Mouse (Mus musculus) A20 (cell line): ENCODE data around the gene Tpm4.
"Not testable (repeated sequence)": the region's sequence is repeated elsewhere in the genome, so short reads cannot be mapped to it uniquely, and the experiment has no call there.

Experiments
- DNase-seq: peaks from one replicate; pipeline ENCODE4 v3.0.0-alpha.2; 2011; ENCODE audit warnings: low read depth, low spot score

The Tpm4 gene

DNA sequence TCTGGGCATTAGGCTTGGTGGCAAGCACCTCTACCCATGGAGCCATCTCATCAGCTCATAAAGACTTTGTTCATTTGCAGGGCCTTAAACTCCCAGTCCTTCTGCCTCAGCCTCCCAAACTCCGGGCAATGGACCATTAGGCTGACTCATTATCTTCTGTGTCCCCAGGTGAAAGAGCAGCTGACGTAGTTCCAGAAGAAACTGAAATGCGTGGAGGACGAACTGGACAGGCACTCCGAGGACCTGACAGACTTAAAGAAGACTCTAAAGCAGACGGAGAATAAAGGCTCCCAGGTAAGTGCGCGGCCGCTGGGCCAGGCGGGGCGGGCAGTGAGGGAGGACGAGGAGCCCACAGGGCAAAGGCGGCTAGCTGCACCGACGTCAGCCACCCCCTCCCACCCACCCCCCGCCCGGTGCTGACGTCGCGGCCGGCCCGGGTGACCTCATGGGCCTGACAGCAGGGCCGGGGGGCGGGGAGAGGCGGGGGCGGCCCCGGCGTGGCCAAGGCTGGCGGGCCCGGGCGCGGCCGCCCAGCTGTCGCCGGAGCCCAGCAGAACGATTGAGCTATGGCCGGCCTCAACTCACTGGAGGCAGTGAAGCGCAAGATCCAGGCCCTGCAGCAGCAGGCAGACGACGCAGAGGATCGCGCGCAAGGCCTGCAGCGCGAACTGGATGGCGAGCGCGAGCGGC is at the start of gene Tpm4:
Gene Tpm4, plus strand, starts transcription at position 220 of the 690 bp plus-strand sequence.
- DNase-seq, result peak; percentile 86

DNA sequence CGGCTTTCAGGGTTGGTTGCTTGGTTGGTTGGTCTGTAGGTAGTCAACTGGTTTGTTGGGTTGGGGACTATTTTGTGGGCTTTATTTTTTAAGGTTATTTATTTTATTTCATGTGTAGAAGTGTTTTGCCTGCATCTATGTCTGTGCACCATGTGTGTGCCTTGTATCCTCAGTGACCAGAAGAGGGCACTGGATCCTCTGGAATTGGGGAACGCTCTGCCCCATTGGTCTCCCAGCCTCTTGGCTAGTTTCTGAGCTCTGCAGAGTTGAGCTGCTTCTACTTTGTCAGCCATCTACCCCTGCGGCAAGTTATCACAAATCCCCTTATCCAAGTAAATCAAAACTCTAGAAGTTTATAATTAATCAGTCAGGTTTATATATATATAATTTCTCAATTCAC is 47.2 kb upstream of the Tpm4 start:
- DNase-seq, result peak; percentile 37

DNA sequence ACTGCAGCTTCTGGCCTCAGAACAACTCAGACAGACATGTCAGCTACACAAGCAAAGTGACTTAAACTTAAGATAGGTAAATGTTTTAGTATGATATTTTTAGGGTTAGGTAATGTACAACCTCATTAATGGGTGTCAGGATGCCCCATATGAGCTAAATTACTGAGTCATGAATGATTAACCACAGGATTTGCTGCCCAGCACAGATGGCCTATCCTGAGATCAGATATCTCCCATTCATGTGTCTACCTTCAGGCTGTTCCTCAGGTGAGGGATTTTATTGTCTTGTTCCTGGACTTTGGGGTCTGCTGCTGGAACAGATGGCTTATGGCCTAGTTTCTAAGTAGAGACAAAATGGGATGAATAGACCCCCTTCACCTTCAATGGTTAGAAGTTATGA is 38.1 kb upstream of the Tpm4 start:
- not testable (repeated sequence) for DNase-seq

DNA sequence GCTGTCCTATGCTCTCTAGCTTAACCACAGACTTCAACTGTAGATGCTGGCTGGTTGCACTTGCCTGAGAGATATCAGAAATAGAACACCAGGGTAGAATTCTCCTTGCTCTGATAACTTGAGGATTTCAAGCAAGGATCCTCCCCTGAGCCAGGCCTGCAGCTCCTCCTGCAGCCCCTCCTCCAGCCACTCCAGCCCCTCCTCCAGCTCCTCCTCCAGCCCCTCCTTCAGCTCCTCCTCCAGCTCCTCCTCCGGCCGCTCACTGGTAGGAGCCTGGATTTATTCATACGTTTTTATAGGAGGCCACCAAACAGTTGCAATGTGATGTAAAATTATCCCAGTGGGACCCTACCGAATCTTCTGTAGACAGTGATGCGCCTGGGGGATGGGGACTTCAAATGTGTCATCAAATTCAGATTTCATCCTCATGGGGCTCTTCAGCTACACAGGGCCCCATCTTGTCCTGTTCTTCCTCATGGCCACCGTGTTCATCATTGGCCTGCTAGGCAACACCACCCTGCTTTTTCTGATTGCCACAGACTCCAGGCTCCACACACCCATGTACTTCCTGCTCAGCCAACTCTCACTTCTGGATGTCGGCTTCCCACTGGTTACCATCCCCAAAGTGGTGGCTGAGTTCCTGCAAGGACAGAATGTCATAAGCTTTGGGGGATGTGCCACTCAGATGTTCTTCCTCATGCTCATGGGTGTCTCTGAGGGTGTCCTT is 35.2 kb upstream of the Tpm4 start:
- peak; percentile 65 for DNase-seq

DNA sequence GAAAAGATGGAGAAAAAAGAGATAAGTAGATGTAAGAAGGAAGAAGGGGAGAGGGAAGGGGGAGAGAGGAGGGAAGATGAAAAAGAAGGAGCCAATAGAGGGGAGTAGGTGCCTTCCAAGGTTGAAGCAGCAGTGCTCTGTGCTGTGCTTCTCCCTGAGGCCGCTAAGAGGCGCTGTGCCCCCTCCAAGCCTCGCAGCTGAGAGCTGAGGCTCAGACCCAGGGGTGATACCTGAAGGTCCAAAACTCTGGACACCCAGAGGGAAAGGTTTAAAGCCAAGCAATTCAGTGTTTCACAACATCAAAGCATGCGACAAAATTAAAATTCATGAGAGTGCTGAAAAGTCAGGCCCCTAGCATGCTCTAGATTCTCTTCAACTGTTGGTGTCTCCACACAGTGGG is 29.6 kb upstream of the Tpm4 start:
- DNase-seq, result peak; percentile 53

DNA sequence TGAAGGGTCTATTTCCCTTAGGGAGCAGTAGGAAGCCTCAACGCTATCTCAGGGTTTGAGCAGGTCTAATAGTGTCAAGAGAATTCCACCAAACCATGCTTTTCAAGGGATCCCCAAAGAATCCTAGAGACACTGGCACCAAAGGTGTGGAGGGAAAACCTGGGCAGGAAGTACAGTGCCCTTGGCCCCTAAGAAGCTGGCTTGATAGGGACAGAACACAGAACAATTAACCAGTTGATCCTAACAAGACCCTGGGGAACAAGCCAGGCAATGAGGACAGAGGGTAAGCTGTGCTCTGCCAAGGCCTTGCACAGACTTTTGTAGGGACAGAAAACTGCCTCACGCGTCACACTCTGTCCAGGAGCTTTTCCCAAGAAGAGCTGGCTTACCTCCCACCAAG is 28.0 kb upstream of the Tpm4 start, which contains the start of gene Olfr374:
Gene Olfr374, plus strand, starts transcription at position 301 of the 400 bp plus-strand sequence.
- no peak for DNase-seq

DNA sequence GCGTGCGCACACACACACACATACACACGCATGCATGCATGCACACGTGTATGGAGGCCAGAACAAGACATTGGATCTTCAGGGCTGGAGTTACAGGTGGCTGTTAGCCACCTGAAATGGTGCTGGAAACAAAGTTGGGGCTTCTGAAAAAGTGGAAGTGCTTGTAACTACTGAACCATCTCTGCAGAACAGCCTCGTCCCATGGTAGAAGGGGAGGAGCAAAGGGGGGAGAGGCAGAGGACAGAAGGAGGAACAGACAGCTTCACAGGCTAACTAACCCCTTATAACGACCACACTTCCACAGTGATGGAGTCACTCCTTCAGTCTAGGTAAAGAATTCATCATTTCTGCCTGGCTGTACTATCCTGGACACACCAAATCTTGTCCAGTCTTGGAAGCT is 23.9 kb upstream of the Tpm4 start:
- DNase-seq, result peak; percentile 92

DNA sequence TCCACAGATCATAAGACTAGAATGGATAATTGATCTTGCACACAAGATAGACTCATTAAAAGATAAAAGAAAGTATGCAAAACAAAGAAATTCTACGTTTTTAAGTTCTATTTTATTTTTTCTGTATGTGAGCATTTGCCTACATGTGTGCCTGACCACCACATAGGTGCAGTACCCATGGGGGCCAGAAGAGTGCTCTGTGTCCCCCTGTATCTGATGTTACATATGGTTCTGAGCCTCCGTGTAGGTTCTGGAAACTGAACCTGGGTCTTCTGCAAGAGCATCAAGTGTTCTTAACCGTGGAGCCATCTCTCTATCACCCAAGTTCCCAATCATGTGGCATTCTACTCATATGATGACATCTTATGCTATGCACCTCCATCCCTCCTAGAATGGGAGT is 22.3 kb upstream of the Tpm4 start:
- DNase-seq, result peak; percentile 48

DNA sequence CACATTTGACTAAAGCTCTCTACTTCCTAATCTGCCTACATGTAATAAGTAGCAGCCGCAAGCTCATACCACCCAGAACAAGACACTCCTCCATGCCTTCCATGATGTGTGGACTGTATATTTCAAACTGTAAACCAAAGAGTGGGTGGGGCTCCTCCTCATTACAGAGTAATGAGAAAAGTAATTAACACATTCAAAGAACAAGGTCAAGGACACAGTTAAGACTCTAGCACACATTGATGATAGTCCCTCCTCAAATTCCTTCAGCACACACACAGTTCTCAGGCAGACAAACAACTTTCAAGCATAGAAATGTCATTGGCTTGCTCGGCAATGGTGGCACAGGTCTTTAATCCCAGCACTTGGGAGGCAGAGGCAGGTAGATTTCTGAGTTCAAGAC is 19.6 kb upstream of the Tpm4 start:
- no peak for DNase-seq

DNA sequence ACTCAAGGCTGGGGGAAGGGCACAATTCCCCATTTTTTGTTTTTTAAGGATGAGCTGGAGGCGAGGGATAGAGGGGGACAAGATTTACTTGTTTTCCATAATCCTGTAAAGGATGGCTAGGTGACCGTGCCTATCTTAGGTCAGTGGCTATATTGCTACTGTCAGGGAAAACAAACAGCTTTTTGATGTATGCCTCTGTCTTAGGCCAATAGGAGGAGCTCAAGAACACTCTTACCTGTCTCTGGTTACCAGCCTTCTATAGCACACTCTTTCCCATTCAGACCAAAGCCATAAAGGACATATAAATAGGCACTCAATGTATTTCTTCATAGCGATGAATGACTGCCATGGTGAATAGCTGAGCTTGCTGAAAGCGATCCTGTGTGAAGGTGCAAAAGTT is 16.2 kb upstream of the Tpm4 start:
- DNase-seq, result no peak

DNA sequence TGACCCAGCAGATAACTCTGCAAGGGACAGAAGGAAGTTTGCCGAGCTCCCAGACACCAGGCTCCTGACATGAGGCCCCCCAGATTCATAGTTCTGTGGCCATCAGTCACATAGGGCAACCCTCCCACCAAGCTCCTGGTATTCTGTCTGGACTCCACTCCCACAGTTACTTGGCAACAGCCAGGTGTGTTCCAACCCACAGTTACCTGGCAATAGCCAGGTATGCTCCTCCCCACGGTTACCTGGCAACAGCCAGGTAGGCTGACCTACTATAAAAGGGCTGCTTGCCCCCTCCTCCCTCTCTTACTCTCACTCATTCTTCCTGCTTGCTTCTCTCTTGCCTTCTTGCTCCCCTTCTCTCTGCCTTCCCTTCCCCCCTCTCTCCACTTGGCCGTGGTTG is 13.3 kb upstream of the Tpm4 start:
- not testable (repeated sequence) for DNase-seq

DNA sequence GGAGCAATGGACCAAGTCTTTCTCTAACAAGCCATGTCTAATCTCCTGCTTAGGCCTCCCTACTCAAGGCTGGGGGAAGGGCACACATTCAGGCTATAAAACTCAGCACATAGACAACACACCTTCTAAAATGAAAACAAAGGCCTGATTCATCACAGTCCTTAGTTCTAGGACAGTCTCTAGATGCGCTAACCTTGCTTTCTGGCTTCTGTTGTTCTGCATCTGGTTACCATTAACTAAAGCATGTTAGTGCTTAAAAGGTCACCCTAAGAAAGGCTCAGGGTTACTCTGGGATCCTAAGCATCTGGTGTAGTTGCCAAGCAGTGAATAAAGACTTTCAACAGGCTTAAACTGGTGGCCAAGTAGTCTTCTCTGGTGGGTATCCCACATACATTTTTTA is 12.8 kb upstream of the Tpm4 start:
- DNase-seq, result no peak

DNA sequence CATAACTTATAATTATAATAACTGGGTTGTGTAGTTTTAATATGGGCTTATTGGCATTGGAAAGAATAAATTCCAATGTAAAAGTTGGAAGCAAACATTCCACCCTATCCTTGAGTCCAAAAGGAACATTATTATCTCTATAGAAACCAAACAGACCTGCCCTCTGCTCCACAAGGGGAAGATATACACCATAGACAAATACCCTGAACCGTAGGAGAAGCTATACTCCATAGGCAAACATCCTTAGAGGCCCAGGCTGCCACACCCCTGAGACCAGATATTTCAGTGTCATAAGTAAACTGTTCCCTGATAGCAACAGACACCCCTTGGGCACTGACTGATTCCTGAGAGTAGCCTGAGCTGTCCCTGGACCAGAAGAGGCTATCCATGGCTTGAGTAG is 6.9 kb upstream of the Tpm4 start:
- no peak for DNase-seq

DNA sequence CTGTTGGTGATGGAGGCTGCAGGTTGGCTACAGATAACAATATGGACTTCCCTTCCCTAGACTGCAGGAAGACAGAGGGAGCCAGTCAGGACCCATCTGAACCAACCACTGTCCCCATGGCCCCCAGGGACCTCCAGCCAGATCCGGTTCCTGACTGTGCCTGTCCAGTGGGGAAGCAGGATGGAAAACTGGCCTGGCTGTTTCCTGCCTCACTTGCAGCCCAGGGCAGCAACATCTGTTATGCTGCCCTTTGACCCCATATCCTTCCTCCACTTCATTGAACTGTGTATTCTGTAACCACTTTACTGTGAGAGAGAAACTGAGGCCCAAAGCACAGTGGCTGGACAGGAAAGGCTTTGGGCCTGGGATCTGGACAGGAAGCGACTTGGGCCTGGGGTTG is 3.5 kb upstream of the Tpm4 start:
- DNase-seq, result no peak

DNA sequence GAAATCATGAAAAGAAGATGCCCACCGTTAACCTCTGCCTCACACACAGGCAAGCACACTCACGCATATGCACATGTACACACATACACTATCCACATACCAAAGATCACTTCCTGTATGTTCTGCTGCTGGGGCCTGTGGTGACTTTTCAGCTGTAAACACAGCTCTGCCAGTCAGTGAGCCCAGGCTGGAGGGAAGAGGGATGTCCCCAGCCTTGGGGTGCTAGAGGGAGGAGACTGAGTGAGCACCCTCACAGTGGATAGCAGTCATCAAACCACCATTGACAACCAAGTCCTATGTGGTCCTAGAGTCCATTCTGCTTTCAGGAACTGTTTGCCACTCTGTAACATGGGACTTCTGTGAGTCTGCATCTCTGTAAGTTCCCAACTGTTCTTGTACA is 2.9 kb upstream of the Tpm4 start:
- no peak for DNase-seq

DNA sequence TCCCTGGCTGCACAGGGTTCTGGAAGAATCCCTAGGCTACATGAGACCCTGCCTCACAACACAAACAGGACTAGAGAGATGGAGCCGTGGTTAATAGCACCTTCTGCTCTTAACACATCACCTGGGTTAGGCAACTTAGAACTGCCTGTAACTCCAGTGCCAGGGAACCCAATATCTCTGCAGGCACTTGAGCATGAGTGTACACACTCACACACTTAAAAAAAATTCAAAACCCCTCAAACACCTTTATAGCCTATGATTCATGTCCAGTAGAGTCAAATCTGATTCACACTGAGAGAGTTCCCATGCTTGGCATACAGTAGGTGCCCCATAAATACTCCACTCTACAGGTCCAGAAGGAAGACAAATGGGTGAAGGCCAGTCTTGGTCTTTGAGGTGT is 2.4 kb upstream of the Tpm4 start:
- no peak for DNase-seq

DNA sequence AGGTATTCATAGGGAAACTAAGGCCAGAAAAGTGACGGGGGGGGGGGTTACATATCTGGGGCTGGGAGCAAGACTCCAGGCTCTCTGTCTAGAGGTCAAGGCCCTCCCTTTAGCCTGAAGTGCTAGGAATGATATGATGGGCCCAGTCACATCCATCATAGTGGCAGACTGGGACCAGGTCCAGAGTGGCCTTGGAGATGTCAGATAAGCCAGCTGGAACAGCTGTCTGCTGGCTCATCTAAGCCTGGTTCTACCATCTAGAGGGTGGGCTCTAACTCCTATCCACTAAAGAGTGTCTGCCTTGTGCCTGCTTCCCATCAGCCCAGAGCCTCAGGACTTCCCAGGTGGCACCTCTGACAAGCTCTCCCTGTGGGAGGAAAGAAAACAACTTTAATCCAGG is 1.9 kb upstream of the Tpm4 start:
- no peak for DNase-seq

DNA sequence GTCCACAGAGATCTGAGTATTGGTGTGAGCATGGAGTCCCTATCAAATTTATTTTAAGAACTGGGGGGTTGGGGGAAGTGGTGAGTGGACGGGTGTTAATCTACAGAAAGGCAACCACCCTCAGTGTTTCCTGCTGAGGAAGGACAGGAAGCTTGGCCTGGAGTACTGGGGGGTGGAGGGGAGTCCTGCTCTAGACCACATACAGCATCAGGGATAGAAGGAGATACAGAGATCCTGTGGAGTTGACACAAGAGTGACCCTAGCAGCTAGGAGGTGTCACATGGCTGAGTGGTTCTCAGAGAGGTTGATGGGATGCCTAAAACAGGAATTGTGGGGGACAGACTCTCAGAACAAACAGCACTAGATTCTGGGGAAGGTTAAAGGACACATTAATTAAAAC is 1.3 kb upstream of the Tpm4 start:
- no peak for DNase-seq

DNA sequence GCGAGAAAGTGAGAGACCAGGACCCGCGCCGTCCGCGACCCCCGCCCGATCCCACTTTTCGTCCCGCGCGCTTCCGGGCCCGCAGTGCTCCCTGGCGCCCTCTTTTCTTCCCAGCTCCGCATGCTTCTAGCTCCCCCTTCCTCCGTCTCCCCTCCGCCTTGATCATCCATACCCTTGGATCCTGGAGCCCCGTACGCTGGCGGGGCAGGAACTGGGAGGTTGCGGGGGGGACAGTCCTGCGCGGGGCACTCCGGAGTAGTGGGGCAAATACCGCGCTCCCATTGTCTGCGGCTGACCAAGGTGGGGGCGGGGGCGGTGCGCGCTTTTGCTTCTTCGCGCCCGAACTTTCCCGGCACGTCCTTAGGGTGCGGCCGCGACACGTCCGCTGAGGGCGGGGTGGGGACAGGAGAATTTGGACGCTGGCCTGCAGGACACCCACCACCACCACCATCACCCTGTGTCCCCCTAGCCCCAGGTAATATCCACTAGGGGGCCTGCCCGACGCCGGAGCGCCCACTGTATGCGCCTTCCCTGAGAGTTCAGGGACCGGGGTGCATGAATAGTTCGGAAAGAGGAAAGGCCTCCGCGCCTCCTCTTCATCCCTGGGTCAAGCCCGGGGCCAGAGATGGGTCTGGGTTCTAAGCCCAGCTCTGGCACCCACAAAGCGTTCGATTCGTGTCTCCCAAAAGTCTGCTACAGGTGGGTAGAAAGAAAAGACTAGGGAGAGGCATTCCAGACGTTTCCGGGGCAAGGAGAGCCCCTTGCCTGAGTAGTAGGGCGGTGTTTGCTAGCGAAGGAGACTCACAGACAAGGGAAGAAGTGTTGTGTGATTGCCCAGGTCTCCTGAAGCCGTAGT is 899 bp downstream of the Tpm4 start:
- peak; percentile 71 for DNase-seq

DNA sequence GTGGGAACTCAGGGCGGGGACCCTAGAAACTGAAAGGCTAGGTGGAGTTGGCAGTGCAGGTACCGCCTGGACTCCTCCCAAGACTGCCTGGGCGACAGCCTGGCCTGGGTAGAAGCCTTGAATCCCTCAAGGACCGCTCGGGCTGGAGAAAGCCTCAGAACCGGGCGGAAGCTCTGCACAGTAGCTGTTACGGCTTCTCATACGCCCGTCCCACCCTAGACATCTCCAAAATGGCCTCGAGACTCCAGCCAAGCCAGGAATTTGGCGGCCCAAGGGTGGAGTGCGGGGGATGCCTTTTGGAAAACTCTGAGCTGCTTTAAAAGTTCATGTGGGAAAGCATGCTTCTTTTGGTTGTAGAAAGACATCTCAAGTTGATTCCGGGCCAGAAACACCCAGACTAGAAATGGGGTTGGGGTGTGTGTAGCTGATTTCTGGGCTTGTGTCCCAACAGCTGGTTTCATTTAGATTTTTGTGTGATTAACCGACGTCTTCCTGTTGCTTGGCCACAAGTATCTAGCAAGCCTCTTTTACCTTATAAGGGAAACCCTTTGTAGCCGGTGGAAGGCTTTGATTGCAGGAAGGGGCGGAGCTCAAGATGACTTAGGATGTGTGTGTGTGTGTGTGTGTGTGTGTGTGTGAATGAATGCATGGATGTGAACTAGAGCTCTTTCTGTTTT is 1.7 kb downstream of the Tpm4 start:
- peak; percentile 91 for DNase-seq

DNA sequence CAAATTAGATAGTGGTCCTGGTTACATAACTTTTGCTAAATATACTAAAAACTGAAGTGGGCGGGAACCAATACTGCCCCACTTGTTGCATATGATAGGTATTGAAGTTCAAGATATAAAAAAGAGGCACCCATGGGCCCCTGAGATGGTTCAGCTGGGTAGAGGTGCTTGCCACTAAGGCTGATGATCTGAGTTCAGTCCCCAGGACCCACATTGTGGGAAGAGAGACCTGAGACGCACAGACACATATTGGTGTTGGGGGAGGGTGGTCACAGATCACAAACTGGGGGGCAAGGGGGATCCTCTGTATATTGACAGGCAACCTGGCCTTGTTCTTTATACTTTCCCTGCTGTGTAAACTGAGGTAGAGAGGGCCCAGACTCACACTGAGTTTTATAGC is 2.7 kb downstream of the Tpm4 start:
- DNase-seq, result no peak

DNA sequence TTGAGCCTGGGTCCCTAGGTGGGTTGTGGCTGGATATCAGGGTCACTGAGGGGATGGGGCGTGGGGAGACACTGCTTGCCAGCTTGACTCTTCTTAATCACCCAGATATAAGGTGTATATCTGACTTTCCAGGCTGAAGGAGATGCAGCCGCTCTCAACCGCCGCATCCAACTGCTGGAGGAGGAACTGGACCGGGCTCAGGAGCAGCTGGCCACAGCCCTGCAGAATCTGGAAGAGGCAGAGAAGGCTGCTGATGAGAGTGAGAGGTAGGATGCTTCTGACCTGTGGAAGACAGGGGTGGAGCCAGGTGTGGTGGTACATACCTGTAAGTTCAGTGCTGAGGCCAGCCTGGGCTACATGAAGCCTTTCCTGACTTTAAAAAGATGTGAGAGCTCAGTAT is 3.7 kb downstream of the Tpm4 start:
- no peak for DNase-seq
